Mouse (Mus musculus) stomach, postnatal 0 days (tissue): ENCODE measurements at regions not wholly inside any gene's neighbourhood (a gene's known extent, or its start where the extent isn't known, plus 50 kb on each side); places are given as distances from the start of the nearest gene placed in this dataset.

Experiments used
- ATAC-seq: fragments of 200-750 bp; cut with Nextera tagmentation; 2 replicates; pipeline ENCODE4 v1.8.0; 2017; ENCODE audit not compliant: low FRiP score, low TSS enrichment
- DNase-seq: peaks from one replicate; pipeline ENCODE4 v3.0.0-alpha.2; 2016; ENCODE audit warnings: low spot score
- H3K27ac ChIP-seq: fragments of 300-500 bp; sonication (generic); replicated peaks from 2 replicates; pipeline ENCODE4 v1.5.1; 2014; ENCODE audit warnings: mild to moderate bottlenecking, control low read depth
- H3K27me3 ChIP-seq: fragments of 300-500 bp; sonication (generic); 2 replicates; pipeline ENCODE4 v1.6.1; 2014; ENCODE audit warnings: low read length; ENCODE audit not compliant: control insufficient read depth, insufficient read depth
- H3K36me3 ChIP-seq: fragments of 300-500 bp; sonication (generic); 2 replicates; pipeline ENCODE4 v1.6.1; 2014; ENCODE audit warnings: low read length, mixed read lengths; ENCODE audit not compliant: control insufficient read depth, insufficient read depth
- H3K4me1 ChIP-seq: fragments of 300-500 bp; sonication (generic); replicated peaks from 2 replicates; pipeline ENCODE4 v1.6.1; 2014; ENCODE audit warnings: antibody characterized with exemption; ENCODE audit not compliant: control insufficient read depth, insufficient read depth
- H3K4me2 ChIP-seq: fragments of 300-500 bp; sonication (generic); replicated peaks from 2 replicates; pipeline ENCODE4 v1.6.1; 2014; ENCODE audit warnings: low read depth, mild to moderate bottlenecking, control low read depth, moderate library complexity
- H3K4me3 ChIP-seq: fragments of 300-500 bp; sonication (generic); 2 replicates; pipeline ENCODE4 v1.5.1; 2014; ENCODE audit warnings: low read depth, low read length, control low read depth
- H3K9ac ChIP-seq: fragments of 300-500 bp; sonication (generic); 2 replicates; pipeline ENCODE4 v1.6.1; 2014; ENCODE audit warnings: mild to moderate bottlenecking, low read length, control low read depth, mixed read lengths
- H3K9me3 ChIP-seq: fragments of 300-500 bp; sonication (generic); 2 replicates; pipeline ENCODE4 v1.6.1; 2016; ENCODE audit warnings: low read length; ENCODE audit not compliant: control insufficient read depth
- CTCF ChIP-seq: IDR thresholded peaks from 2 replicates; pipeline ENCODE4 v1.5.1; 2016; ENCODE audit warnings: antibody characterized with exemption, low read depth, mild to moderate bottlenecking, moderate library complexity
- EP300 ChIP-seq: optimal IDR thresholded peaks from 2 replicates; pipeline ENCODE3; 2016; ENCODE audit warnings: antibody characterized with exemption
- WGBS: fragments of 180-500 bp; shearing (Covaris S2); extraction: QIAGEN DNeasy Blood & Tissue Kit; methylation state at CpG from one replicate; pipeline ENCODE4 v1.1.7; 2014; 5-methylcytosine and 5-hydroxymethylcytosine counted together

DNA sequence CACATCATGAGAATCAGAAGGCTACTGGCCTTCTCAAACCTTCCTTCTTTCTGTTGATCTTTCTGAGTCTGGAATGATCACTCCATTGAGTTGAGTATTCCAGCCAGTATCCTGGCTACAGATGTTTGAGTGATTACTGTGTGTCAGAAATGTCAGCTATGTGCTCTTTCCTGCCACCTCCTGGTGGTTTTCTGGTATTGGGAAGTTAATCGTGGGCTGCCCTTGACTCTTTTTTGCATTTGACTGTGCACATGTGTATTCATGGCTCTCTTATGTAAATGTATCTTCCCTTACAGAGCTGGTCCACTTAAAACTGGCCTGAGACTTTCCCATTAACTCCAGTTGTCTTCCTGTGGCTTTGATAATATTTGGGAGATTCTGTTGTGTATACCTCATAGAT lies 86.6 kb upstream of the Vmn1r26 start:
- TF ChIP-seq CTCF (peak; percentile 34; the same call in 1 of the 2 replicates), EP300 (no peak)
- 27% methylated on average over 1 of the region's 1 CpGs for WGBS
- no peaks in the 10 kb centered on the region for H3K36me3 ChIP-seq
- H3K27me3 ChIP-seq: no peaks in the 10 kb centered on the region
- DNase-seq (no peak), ATAC-seq (no peak)
- H3K4me3 ChIP-seq: no peak overlapping the region
- H3K4me1 ChIP-seq: no peaks in the 10 kb centered on the region
- no peak overlapping the region for H3K9ac ChIP-seq
- H3K9me3 ChIP-seq: no peaks in the 10 kb centered on the region
- no peak overlapping the region for H3K4me2 ChIP-seq
- no peak overlapping the region for H3K27ac ChIP-seq
